Mouse (Mus musculus) B cell, adult (primary cell): ENCODE measurements around the gene Mtmr2. TPM values are rescaled to one million over a fixed set of nuclear protein-coding genes. Genes with fewer than 3 reads are reported as not detected.

Experiments used
- total RNA-seq: library from RNA; stranded (reverse); gene quantifications from 4 replicates; pipeline ENCODE4 v1.2.4, GENCODE M21; 2023; ENCODE audit not compliant: inconsistent age

Gene Mtmr2
- total RNA-seq, result 53.5 to 70.5 TPM (median 59.9 TPM) in 4 replicates

GRCm38 (mm10) chr9:13748404-13748797 is at the start of gene Mtmr2:
TSS of gene Mtmr2 (plus strand) at chr9:13748410.

GRCm38 (mm10) chr9:13826832-13827405 is 78.7 kb downstream of the Mtmr2 start, which contains the start of gene Cep57:
TSS of gene Cep57 (minus strand) at chr9:13827107.

GRCm38 (mm10) chr9:13827406-13828086 is 79.3 kb downstream of the Mtmr2 start, which contains the start of gene Fam76b:
TSS of gene Fam76b (plus strand) at chr9:13827716.

Other genes starting within 250 kb of the Mtmr2 start
- 73.2 to 80.0 TPM (median 75.8 TPM) in 4 replicates for gene Cep57, start 78.7 kb downstream of the Mtmr2 start, total RNA-seq
- gene Fam76b, start 79.3 kb downstream of the Mtmr2 start, total RNA-seq, result 74.3 to 86.7 TPM (median 80.1 TPM) in 4 replicates